Mouse (Mus musculus): Measurements from ENCODE around the gene Snrpg. TPM values are rescaled to one million over a fixed set of nuclear protein-coding genes. Genes with fewer than 3 reads are reported as not detected.

The Snrpg gene
- polyA plus RNA-seq, 1 experiment, result 60.5 TPM

DNA sequence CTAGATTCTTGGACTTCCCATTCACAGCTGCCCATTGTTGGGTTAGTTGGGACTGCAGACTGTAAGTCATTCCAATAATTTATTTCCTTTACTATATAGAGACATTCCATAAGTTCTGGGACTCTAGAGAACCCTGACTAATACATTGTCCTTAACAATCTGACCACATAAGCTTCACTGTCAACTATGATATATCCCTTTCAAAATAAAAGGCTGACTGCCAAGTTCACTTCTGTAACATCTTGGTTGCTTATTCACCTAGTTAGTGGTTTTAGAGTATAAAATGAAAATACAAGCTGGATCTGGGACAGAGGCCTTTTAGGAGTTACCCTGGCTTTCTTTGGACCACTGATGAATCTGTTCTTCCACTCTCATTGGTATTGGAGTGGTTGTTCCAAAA is 11.4 kb downstream of the Snrpg start:
- Histone ChIP-seq H3K4me3 (ENCODE audit: insufficient read depth, low read length) (no peak overlapping the region), H3K4me1 (ENCODE audit: control insufficient read depth, insufficient read depth, low read length) (no peaks in the 10 kb centered on the region)
- TF ChIP-seq POLR2A (IDR thresholded peaks at IDR 0.05; ENCODE audit: extremely low read depth, insufficient read depth, low read length) (no peak), CTCF (IDR thresholded peaks at IDR 0.05; ENCODE audit: extremely low read depth, insufficient read depth, low read length) (no peak)

GRCm38 (mm10) chr6:86383370-86383769 is 12.3 kb downstream of the Snrpg start:
- H3K27ac ChIP-seq (ENCODE audit: insufficient read depth, low read length), result no peak overlapping the region
- H3K4me1 ChIP-seq (ENCODE audit: control insufficient read depth, insufficient read depth, low read length), result no peaks in the 10 kb centered on the region
- TF ChIP-seq CTCF (IDR thresholded peaks at IDR 0.05; ENCODE audit: extremely low read depth, insufficient read depth, low read length) (no peak), POLR2A (IDR thresholded peaks at IDR 0.05; ENCODE audit: extremely low read depth, insufficient read depth, low read length) (no peak)
- no peak overlapping the region for H3K4me3 ChIP-seq (ENCODE audit: insufficient read depth, low read length)

More for the DNA sequence above, 11.4 kb downstream of the Snrpg start:
- H3K27ac ChIP-seq (ENCODE audit: insufficient read depth, low read length), result no peak overlapping the region

DNA sequence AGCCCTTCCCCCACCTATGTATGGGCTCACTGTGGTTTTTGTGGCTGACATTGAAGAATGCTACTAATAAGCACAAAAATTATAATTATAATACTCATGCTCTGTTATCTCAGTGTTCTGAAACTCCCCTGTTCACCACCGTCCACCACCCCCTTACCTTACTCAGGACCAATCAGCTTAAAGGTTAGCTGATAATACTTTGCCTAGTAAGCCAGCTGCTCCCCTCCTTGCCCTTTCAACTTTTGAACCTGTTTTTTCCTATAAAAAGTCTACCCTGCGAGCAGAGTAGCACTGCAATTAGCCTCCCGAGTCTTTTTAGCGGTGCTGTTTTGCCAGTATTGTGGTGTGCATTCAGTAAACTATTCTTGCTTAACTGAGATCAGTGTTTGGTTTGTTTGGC is 13.6 kb downstream of the Snrpg start:
- H3K4me1 ChIP-seq (ENCODE audit: control insufficient read depth, insufficient read depth, low read length), result no peaks in the 10 kb centered on the region
- TF ChIP-seq POLR2A (IDR thresholded peaks at IDR 0.05; ENCODE audit: extremely low read depth, insufficient read depth, low read length) (no peak), CTCF (IDR thresholded peaks at IDR 0.05; ENCODE audit: extremely low read depth, insufficient read depth, low read length) (no peak)

GRCm38 (mm10) chr6:86385362-86386104 is 14.4 kb downstream of the Snrpg start:
- Histone ChIP-seq H3K4me3 (ENCODE audit: insufficient read depth, low read length) (no peak overlapping the region), H3K27ac (ENCODE audit: insufficient read depth, low read length) (no peak overlapping the region), H3K4me1 (ENCODE audit: control insufficient read depth, insufficient read depth, low read length) (no peaks in the 10 kb centered on the region)
- TF ChIP-seq POLR2A (IDR thresholded peaks at IDR 0.05; ENCODE audit: extremely low read depth, insufficient read depth, low read length) (no peak), CTCF (IDR thresholded peaks at IDR 0.05; ENCODE audit: extremely low read depth, insufficient read depth, low read length) (no peak)

More for the DNA sequence above, 13.6 kb downstream of the Snrpg start:
- H3K27ac ChIP-seq (ENCODE audit: insufficient read depth, low read length), result no peak overlapping the region
- no peak overlapping the region for H3K4me3 ChIP-seq (ENCODE audit: insufficient read depth, low read length)

DNA sequence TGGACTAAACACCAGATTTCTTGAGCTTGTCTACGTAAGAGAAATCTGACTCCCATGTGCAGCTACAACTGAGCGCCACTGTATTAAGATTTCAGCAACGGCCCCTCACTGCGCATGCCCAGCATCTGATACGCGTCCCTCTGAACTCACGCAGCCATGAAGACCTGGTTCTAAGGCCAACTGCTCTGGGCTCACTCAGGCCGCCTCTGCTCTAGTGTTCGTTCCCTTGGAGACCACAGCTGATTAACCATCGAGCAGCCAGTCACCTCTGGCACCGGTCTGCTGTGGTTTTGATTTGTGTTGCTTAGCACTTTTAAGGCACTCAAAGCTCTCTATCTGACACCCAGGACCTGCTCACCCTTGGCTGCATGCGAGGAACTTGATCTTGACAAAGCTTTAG is 16.2 kb downstream of the Snrpg start:
- Histone ChIP-seq H3K4me3 (ENCODE audit: insufficient read depth, low read length) (no peak overlapping the region), H3K27ac (ENCODE audit: insufficient read depth, low read length) (no peak overlapping the region), H3K4me1 (ENCODE audit: control insufficient read depth, insufficient read depth, low read length) (no peaks in the 10 kb centered on the region)
- TF ChIP-seq POLR2A (IDR thresholded peaks at IDR 0.05; ENCODE audit: extremely low read depth, insufficient read depth, low read length) (no peak), CTCF (IDR thresholded peaks at IDR 0.05; ENCODE audit: extremely low read depth, insufficient read depth, low read length) (no peak)

- no peak for TF ChIP-seq POLR2A (IDR thresholded peaks at IDR 0.05; ENCODE audit: extremely low read depth, insufficient read depth, low read length)
- Histone ChIP-seq H3K27ac (ENCODE audit: insufficient read depth, low read length) (no peak overlapping the region), H3K4me3 (ENCODE audit: insufficient read depth, low read length) (no peak overlapping the region), H3K4me1 (ENCODE audit: control insufficient read depth, insufficient read depth, low read length) (no peaks in the 10 kb centered on the region)
Measured at GRCm38 (mm10) chr6:86388461-86388860, 17.4 kb downstream of the Snrpg start.

- Histone ChIP-seq H3K4me3 (ENCODE audit: insufficient read depth, low read length) (no peak overlapping the region), H3K4me1 (ENCODE audit: control insufficient read depth, insufficient read depth, low read length) (peaks cover 4% of the 10 kb centered on the region; the same call in 1 of the 2 replicates), H3K27ac (ENCODE audit: insufficient read depth, low read length) (no peak overlapping the region)
- TF ChIP-seq CTCF (IDR thresholded peaks at IDR 0.05; ENCODE audit: extremely low read depth, insufficient read depth, low read length) (no peak), POLR2A (IDR thresholded peaks at IDR 0.05; ENCODE audit: extremely low read depth, insufficient read depth, low read length) (no peak)
Measured at GRCm38 (mm10) chr6:86391326-86391725, 20.2 kb downstream of the Snrpg start.

- Histone ChIP-seq H3K4me1 (ENCODE audit: control insufficient read depth, insufficient read depth, low read length) (peaks cover 4% of the 10 kb centered on the region; the same call in 1 of the 2 replicates), H3K4me3 (ENCODE audit: insufficient read depth, low read length) (no peak overlapping the region), H3K27ac (ENCODE audit: insufficient read depth, low read length) (no peak overlapping the region)
- TF ChIP-seq CTCF (IDR thresholded peaks at IDR 0.05; ENCODE audit: extremely low read depth, insufficient read depth, low read length), result no peak
- TF ChIP-seq POLR2A (IDR thresholded peaks at IDR 0.05; ENCODE audit: extremely low read depth, insufficient read depth, low read length), result no peak
Measured at GRCm38 (mm10) chr6:86393187-86393586, 22.1 kb downstream of the Snrpg start.

- no peak overlapping the region for H3K4me3 ChIP-seq (ENCODE audit: insufficient read depth, low read length)
- TF ChIP-seq POLR2A (IDR thresholded peaks at IDR 0.05; ENCODE audit: extremely low read depth, insufficient read depth, low read length) (no peak), CTCF (IDR thresholded peaks at IDR 0.05; ENCODE audit: extremely low read depth, insufficient read depth, low read length) (no peak)
- H3K4me1 ChIP-seq (ENCODE audit: control insufficient read depth, insufficient read depth, low read length), result peaks cover 4% of the 10 kb centered on the region; the same call in 1 of the 2 replicates
- no peak overlapping the region for H3K27ac ChIP-seq (ENCODE audit: insufficient read depth, low read length)
Measured at GRCm38 (mm10) chr6:86394078-86394720, 23.1 kb downstream of the Snrpg start.

GRCm38 (mm10) chr6:86395021-86395420 is 23.9 kb downstream of the Snrpg start:
- TF ChIP-seq POLR2A (IDR thresholded peaks at IDR 0.05; ENCODE audit: extremely low read depth, insufficient read depth, low read length) (no peak), CTCF (IDR thresholded peaks at IDR 0.05; ENCODE audit: extremely low read depth, insufficient read depth, low read length) (no peak)
- H3K4me3 ChIP-seq (ENCODE audit: insufficient read depth, low read length), result no peak overlapping the region; the same call in 1 of the 2 replicates

More at GRCm38 (mm10) chr6:86395021-86395420, 23.9 kb downstream of the Snrpg start:
- peaks cover 4% of the 10 kb centered on the region; the same call in 1 of the 2 replicates for H3K4me1 ChIP-seq (ENCODE audit: control insufficient read depth, insufficient read depth, low read length)
- no peak overlapping the region for H3K27ac ChIP-seq (ENCODE audit: insufficient read depth, low read length)

All from cortical plate, adult 2 months (tissue).